Mouse (Mus musculus) heart, postnatal 0 days (tissue): ENCODE data around the gene Bfsp2.

Experiments
- CTCF ChIP-seq: IDR thresholded peaks from 2 replicates; pipeline ENCODE4 v1.5.1; 2016; ENCODE audit warnings: antibody characterized with exemption, control low read depth, low read depth
- EP300 ChIP-seq: IDR thresholded peaks from 2 replicates; pipeline ENCODE4 v1.6.1; 2016; ENCODE audit warnings: antibody characterized with exemption, low read depth

DNA sequence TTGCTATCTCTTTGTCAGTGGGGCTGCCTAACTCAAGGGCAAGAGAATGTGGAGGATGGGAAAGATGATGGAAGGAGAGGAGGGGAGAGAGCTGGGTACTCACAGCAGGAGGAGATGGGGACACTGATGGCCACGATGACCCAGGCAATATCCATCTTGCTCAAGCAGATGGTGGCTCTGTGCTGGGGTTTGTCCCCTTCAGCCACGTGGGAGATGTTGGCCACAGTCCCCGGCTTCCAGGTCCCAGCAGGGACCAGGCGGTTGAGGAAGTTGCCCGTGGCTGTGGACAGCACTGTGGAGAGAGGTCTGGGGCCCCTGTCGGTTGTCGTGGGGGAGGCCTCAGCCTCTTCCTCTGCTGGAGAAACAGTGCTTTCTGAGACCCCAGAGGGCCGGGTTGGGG lies 18.5 kb upstream of the Bfsp2 start:
- no peak for TF ChIP-seq CTCF
- no peak for TF ChIP-seq EP300
